Mouse (Mus musculus) heart, adult 9 months (tissue): ENCODE measurements at regions not wholly inside any gene's neighbourhood (a gene's known extent, or its start where the extent isn't known, plus 50 kb on each side); places are given as distances from the start of the nearest gene placed in this dataset.
A peak's percentile ranks its signal among the peaks of the same experiment; 100 is the strongest.
"Not testable (repeated sequence)": the region's sequence is repeated elsewhere in the genome, so short reads cannot be mapped to it uniquely, and the experiment has no call there.

Source experiments
- DNase-seq, 2 experiments: peaks; one replicate each; pipeline ENCODE4 v3.0.0; 2022; ENCODE audit warnings: low spot score in 2 of 2

- DNase-seq: no peak
These were observed 1332.8 kb upstream of the A1bg start for GRCm38 (mm10) chr15:62255571-62255970.

- no peak for DNase-seq
These were observed 1330.9 kb upstream of the A1bg start for GRCm38 (mm10) chr15:62253724-62254123.

GRCm38 (mm10) chr15:62252078-62252833 is 1329.4 kb upstream of the A1bg start:
- DNase-seq: not testable (repeated sequence)

GRCm38 (mm10) chr15:62249436-62249835 is 1326.6 kb upstream of the A1bg start:
- DNase-seq: no peak

GRCm38 (mm10) chr15:62246561-62247079 is 1323.8 kb upstream of the A1bg start:
- DNase-seq: no peak

- no peak for DNase-seq
These were observed 1322.4 kb upstream of the A1bg start for GRCm38 (mm10) chr15:62245237-62245636.

- DNase-seq: no peak
These were observed 1322.0 kb upstream of the A1bg start for GRCm38 (mm10) chr15:62244819-62245218.

GRCm38 (mm10) chr15:62240031-62240430 is 1317.2 kb upstream of the A1bg start:
- no peak for DNase-seq

- no peak for DNase-seq
These were observed 1315.8 kb upstream of the A1bg start for GRCm38 (mm10) chr15:62238503-62239045.

GRCm38 (mm10) chr15:62236056-62236455 is 1313.2 kb upstream of the A1bg start:
- no peak for DNase-seq

- no peak for DNase-seq
These were observed 1311.5 kb upstream of the A1bg start for GRCm38 (mm10) chr15:62234182-62234760.

- DNase-seq: no peak
These were observed 1310.3 kb upstream of the A1bg start for GRCm38 (mm10) chr15:62233154-62233553.

GRCm38 (mm10) chr15:62231709-62232108 is 1308.9 kb upstream of the A1bg start:
- DNase-seq: no peak

- no peak for DNase-seq
These were observed 1308.0 kb upstream of the A1bg start for GRCm38 (mm10) chr15:62230773-62231172.

- peak; percentile 48 to 61 for DNase-seq
These were observed 1306.9 kb upstream of the A1bg start for GRCm38 (mm10) chr15:62229491-62230283.

- no peak for DNase-seq
These were observed 1306.2 kb upstream of the A1bg start for GRCm38 (mm10) chr15:62229023-62229422.

GRCm38 (mm10) chr15:62224798-62225197 is 1302.0 kb upstream of the A1bg start:
- DNase-seq: no peak

- no peak for DNase-seq
These were observed 1301.4 kb upstream of the A1bg start for GRCm38 (mm10) chr15:62224191-62224590.

- DNase-seq: no peak
These were observed 1300.5 kb upstream of the A1bg start for GRCm38 (mm10) chr15:62223156-62223840.

GRCm38 (mm10) chr15:62222731-62223130 is 1299.9 kb upstream of the A1bg start:
- no peak for DNase-seq

- no peak for DNase-seq
These were observed 1299.4 kb upstream of the A1bg start for GRCm38 (mm10) chr15:62222201-62222600.
